Mouse (Mus musculus) neural tube, embryonic 15.5 days (tissue): ENCODE measurements around the gene Irs2. TPM values are rescaled to one million over a fixed set of nuclear protein-coding genes. Genes with fewer than 3 reads are reported as not detected.

Experiments
- ATAC-seq: fragments of 200-750 bp; cut with Nextera tagmentation; 2 replicates; pipeline ENCODE4 v1.8.0; 2017; ENCODE audit warnings: mild to moderate bottlenecking, moderate TSS enrichment, moderate library complexity; ENCODE audit not compliant: low FRiP score
- H3K27ac ChIP-seq: fragments of 300-500 bp; sonication (generic); replicated peaks from 2 replicates; pipeline ENCODE4 v1.5.1; 2015; ENCODE audit warnings: mild to moderate bottlenecking, inconsistent platforms
- H3K27me3 ChIP-seq: fragments of 300-500 bp; sonication (generic); replicated peaks from 2 replicates; pipeline ENCODE4 v1.6.1; 2015; ENCODE audit warnings: inconsistent platforms
- H3K36me3 ChIP-seq: fragments of 300-500 bp; sonication (generic); 2 replicates; pipeline ENCODE4 v1.6.1; 2015; ENCODE audit warnings: inconsistent platforms
- H3K4me1 ChIP-seq: fragments of 300-500 bp; sonication (generic); 2 replicates; pipeline ENCODE4 v1.6.1; 2015; ENCODE audit warnings: inconsistent platforms
- H3K4me2 ChIP-seq: fragments of 300-500 bp; sonication (generic); 2 replicates; pipeline ENCODE4 v1.6.1; 2015; ENCODE audit warnings: inconsistent platforms, mild to moderate bottlenecking, moderate library complexity
- H3K4me3 ChIP-seq: fragments of 300-500 bp; sonication (generic); replicated peaks from 2 replicates; pipeline ENCODE4 v1.5.1; 2015; ENCODE audit warnings: mild to moderate bottlenecking, inconsistent platforms
- H3K9ac ChIP-seq: fragments of 300-500 bp; sonication (generic); replicated peaks from 2 replicates; pipeline ENCODE4 v1.6.1; 2015; ENCODE audit warnings: mild to moderate bottlenecking, inconsistent platforms
- H3K9me3 ChIP-seq: fragments of 300-500 bp; sonication (generic); replicated peaks from 2 replicates; pipeline ENCODE4 v1.6.1; 2016; ENCODE audit warnings: inconsistent platforms
- WGBS: fragments of 180-500 bp; shearing (Covaris S2); methylation state at CpG from one replicate; pipeline ENCODE4 v1.1.7; 2015; ENCODE audit warnings: mixed read lengths; 5-methylcytosine and 5-hydroxymethylcytosine counted together
- polyA plus RNA-seq: library from polyadenylated mRNA; unstranded; fragments of >200 nt; fragmentation: Nextera tagmentation; extraction: Ambion mirVana; gene quantifications from 2 replicates; pipeline ENCODE4 v1.2.1, GENCODE M21; 2015

The Irs2 gene
- 5.2 and 5.7 TPM in 2 replicates for polyA plus RNA-seq

DNA sequence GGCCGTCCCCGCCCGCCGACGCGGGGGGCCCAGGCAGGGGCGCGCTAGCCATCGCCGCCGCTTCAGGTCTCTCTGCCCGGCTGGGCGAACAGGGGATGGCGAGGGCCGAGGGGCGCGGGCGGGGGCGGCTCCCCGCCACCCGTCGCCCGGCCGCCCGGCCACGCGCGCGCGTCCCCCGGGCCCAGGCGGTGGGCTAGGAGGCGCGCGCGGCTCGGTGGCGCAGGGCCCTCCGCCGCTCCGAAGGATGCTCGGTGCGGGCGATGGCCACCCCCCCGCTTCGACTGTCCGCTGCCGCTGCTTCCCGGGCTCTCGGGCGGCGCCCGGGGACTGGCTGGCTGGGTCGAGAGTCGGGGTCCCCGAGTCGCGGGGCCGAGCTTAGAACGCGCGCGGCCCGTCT is at the start of gene Irs2:
Gene Irs2 (minus strand): TSS at position 80 of the 397 bp plus-strand sequence.
- under 1% methylated on average over 32 of the region's 64 CpGs for WGBS
- peak within 1 kb of the TSS; percentile 78 for H3K4me3 ChIP-seq
- peaks cover 66% of the 10 kb centered on the region for H3K4me1 ChIP-seq
- no peaks in the 10 kb centered on the region for H3K9me3 ChIP-seq
- peak within 1 kb of the TSS; percentile 98 for H3K27ac ChIP-seq
- no peaks in the 10 kb centered on the region for H3K27me3 ChIP-seq
- H3K4me2 ChIP-seq = peak within 1 kb of the TSS; percentile 93
- H3K9ac ChIP-seq = peak within 1 kb of the TSS; percentile 72
- no peaks in the 10 kb centered on the region for H3K36me3 ChIP-seq
- peak; percentile 6 for ATAC-seq

DNA sequence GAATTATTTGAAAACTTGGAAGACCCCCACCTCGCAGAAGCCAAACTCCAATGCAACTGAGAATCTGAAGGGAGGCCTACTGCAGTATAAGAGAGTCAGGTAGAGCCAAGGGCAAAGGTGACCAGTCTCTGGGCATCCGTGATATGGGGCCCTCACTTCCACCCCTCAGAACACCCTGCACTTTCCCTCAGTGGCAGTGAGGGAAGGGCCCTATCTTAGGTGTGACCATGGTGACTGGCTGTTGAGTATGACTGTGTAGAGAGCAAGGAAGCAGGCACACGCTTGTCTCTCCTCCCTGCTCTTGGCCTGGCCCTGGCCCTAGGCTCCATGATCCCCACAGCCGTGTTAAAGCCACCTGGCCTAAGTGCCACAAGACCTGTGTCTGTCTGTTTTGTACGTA is 48.4 kb upstream of the Irs2 start:
- Histone ChIP-seq H3K9me3 (no peaks in the 10 kb centered on the region), H3K36me3 (no peaks in the 10 kb centered on the region), H3K4me3 (no peak overlapping the region), H3K27ac (no peak overlapping the region), H3K4me1 (peaks cover 10% of the 10 kb centered on the region; the same call in 1 of the 2 replicates), H3K4me2 (no peak overlapping the region), H3K27me3 (no peaks in the 10 kb centered on the region), H3K9ac (no peak overlapping the region)
- WGBS = 92% methylated on average over 5 of the region's 5 CpGs
- no peak for ATAC-seq

DNA sequence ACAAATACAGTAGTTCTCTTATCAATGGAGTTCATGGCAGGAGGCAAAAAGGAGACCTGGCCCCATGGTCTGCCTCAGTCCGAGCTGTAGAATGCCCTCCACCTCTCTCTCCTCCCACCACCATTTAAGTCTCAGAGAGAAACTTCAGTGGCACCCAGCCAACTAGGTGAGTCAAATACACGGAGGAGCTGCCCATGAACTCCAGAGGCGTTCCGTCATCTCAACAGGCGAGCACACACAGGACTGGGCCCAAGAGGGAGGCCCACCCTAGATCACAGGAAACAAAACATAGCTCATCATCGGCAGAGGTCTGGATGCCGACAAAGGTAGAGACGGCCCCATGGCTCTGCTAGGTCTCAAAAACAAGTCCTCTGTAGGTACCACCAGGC is 47.9 kb upstream of the Irs2 start:
- H3K27me3 ChIP-seq = no peaks in the 10 kb centered on the region
- no peak overlapping the region for H3K9ac ChIP-seq
- peaks cover 10% of the 10 kb centered on the region; the same call in 1 of the 2 replicates for H3K4me1 ChIP-seq
- 95% methylated on average over 8 of the region's 8 CpGs for WGBS
- H3K4me3 ChIP-seq = no peak overlapping the region
- no peak overlapping the region for H3K27ac ChIP-seq
- ATAC-seq = no peak
- no peaks in the 10 kb centered on the region for H3K9me3 ChIP-seq
- H3K36me3 ChIP-seq = no peaks in the 10 kb centered on the region
- no peak overlapping the region for H3K4me2 ChIP-seq

DNA sequence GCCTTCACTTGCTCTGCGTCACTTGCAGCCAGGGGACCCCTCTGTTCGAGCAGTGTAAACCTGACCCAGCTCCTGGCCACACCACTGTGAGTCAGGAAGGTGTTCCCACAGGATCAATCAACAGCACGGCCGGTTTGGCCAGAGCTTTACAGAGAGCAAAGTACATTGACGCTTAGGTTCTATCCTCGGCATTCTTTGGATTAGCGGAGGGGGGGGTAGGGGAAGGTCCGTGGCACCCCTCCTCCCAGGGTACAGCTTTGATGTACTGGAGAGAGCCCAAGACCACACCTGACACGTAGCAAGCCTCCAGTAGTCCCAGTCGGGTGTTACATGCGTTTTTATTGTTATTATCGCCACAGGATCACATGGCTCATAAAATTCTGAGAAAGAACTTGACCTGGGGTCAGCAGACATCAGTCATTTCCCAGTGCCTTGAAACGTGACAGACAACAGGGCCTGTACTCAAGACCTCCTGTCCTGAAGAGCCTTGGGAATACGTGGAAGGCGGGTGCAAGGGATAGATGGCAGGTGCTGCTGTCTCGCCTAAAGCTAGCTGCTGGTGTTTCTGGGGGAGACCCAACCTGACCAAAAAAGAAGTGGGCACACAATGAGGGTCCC is 47.4 kb upstream of the Irs2 start:
- H3K9me3 ChIP-seq = no peaks in the 10 kb centered on the region
- no peaks in the 10 kb centered on the region for H3K36me3 ChIP-seq
- no peaks in the 10 kb centered on the region for H3K27me3 ChIP-seq
- peaks cover 8% of the 10 kb centered on the region; the same call in 1 of the 2 replicates for H3K4me1 ChIP-seq
- H3K4me2 ChIP-seq = no peak overlapping the region
- no peak for ATAC-seq
- no peak overlapping the region for H3K9ac ChIP-seq
- no peak overlapping the region for H3K27ac ChIP-seq
- WGBS = 48% methylated on average over 16 of the region's 16 CpGs
- no peak overlapping the region for H3K4me3 ChIP-seq

DNA sequence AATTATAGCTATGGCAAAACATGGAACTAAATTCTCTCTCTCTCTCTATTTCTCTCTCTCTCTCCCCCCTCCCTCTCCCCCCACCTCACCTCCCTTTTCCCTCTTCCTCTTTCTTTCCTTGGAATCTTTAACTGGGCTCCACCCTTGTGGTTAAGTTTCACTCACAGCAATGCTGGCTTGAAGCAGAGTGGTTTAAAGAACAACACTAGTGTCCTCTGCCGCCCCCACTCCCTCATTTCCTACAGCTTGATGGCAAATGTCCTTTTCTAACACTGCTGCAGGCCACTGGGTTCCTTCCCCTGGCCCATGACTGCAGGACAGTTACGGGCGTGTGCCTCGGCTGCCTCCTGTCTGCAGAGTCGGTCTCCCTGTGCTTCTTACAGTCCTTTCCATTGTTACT is 41.6 kb upstream of the Irs2 start:
- 77% methylated on average over 5 of the region's 5 CpGs for WGBS
- ATAC-seq = no peak

DNA sequence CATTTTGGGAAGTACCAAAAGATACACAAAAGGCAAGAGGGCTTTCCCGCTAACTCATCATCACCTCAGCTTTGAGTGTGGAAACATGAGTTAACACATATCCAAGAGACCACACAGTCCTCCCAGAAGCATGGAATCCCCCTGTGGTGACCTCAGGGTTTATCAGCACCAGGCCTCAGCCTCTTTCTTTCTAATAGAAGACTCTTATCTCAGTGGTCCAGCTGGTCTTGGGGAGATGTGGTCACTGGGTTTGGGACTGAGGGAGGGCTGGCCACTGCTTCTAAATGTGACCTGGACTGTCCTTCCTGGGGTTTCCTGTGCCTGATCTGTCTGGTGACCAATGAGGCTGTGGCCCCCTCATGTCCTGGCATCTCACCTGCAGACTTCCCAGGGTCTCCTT is 39.6 kb upstream of the Irs2 start:
- Histone ChIP-seq H3K4me3 (no peak overlapping the region), H3K4me1 (no peaks in the 10 kb centered on the region), H3K36me3 (no peaks in the 10 kb centered on the region), H3K9me3 (no peaks in the 10 kb centered on the region), H3K9ac (no peak overlapping the region), H3K4me2 (no peak overlapping the region), H3K27me3 (no peaks in the 10 kb centered on the region), H3K27ac (no peak overlapping the region)
- WGBS = 100% methylated on average over 1 of the region's 1 CpGs
- ATAC-seq = no peak

More for the DNA sequence above, 41.6 kb upstream of the Irs2 start:
- Histone ChIP-seq H3K4me2 (no peak overlapping the region), H3K36me3 (no peaks in the 10 kb centered on the region), H3K9me3 (no peaks in the 10 kb centered on the region), H3K4me1 (no peaks in the 10 kb centered on the region), H3K4me3 (no peak overlapping the region), H3K27me3 (no peaks in the 10 kb centered on the region), H3K27ac (no peak overlapping the region), H3K9ac (no peak overlapping the region)

DNA sequence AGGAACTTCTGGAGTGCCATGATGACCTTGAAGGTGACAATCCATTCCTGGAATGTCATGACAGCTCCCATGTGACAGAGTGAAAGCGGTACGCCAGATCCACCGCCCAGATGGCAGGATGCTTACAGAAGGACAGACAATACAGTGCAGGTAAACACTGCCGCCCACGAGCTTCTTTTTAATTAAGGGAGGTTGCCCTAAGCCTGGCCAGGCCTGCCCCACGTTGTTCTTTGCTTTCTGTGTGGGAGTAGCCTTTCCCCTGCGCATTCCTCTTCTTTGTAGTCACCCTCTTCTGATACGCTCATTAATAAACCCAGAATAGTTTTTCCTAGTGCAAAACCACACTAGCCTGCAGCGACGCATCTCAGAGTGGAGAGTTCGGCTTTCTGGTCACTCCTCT is 36.4 kb upstream of the Irs2 start:
- no peaks in the 10 kb centered on the region for H3K36me3 ChIP-seq
- H3K4me3 ChIP-seq = no peak overlapping the region
- 79% methylated on average over 11 of the region's 11 CpGs for WGBS
- no peak overlapping the region for H3K4me2 ChIP-seq
- no peak for ATAC-seq
- no peak overlapping the region for H3K9ac ChIP-seq
- H3K27ac ChIP-seq = no peak overlapping the region
- no peaks in the 10 kb centered on the region for H3K4me1 ChIP-seq
- no peaks in the 10 kb centered on the region for H3K27me3 ChIP-seq
- no peaks in the 10 kb centered on the region for H3K9me3 ChIP-seq

DNA sequence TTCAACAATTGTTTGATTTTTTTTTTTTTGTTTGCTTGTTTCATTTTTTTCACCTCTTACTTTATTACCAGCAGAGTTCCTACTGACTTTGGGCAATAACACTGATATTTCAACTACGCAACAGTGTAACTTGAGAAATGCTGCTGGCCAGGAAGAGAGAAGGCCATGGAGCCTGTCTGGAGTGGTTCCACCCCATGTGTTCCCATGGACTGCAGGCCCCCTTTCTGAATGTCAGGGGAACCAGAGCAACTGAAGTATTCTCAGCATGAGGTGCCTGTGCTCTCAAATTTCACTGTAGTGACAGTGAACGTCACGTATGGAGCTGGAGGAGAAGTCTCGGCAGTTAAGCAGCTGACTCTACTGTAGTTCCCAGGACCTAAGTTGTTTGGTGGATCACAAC is 35.3 kb upstream of the Irs2 start:
- Histone ChIP-seq H3K4me2 (no peak overlapping the region), H3K4me3 (no peak overlapping the region), H3K27me3 (no peaks in the 10 kb centered on the region), H3K27ac (no peak overlapping the region), H3K36me3 (no peaks in the 10 kb centered on the region), H3K9ac (no peak overlapping the region), H3K4me1 (no peaks in the 10 kb centered on the region), H3K9me3 (no peaks in the 10 kb centered on the region)
- ATAC-seq = no peak
- 77% methylated on average over 4 of the region's 4 CpGs for WGBS

DNA sequence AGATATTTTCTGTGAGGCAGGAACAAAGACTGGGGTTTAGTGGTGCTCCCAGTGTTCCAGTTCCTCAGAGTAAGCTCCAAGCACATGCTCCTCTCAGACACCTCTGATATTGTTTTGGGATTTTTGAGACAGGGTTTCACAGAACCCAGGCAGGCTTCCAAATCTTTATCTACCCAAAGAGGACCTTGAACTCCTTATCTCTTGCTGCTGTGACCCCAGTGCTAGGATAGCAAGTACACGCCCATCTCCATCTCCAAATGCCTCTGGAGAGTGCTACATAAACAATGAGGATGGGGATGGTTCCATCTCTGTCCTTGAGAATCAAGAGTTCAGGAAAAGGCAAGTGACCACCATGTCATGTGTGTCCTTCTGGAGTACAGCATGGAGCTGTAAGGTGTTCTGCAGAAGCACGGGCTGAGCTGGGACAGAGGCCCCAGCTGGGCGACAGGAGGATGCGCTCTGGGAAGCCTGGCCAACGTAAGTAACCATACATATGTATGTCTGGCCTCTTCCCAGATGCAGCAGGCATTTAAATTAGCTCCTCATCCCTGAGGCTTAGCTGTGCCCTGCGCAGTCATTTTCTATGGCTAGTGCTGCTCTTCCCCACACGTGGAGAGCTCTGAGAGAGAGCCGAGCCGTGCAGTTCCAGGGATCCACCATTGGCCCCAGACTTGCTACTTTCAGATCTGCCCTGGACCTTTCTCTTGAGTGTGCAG is 34.8 kb upstream of the Irs2 start:
- no peak overlapping the region for H3K27ac ChIP-seq
- no peaks in the 10 kb centered on the region for H3K4me1 ChIP-seq
- H3K4me3 ChIP-seq = no peak overlapping the region
- H3K27me3 ChIP-seq = no peaks in the 10 kb centered on the region
- no peak overlapping the region for H3K4me2 ChIP-seq
- ATAC-seq = no peak
- no peaks in the 10 kb centered on the region for H3K9me3 ChIP-seq
- H3K36me3 ChIP-seq = no peaks in the 10 kb centered on the region
- H3K9ac ChIP-seq = no peak overlapping the region
- WGBS = 50% methylated on average over 9 of the region's 9 CpGs

DNA sequence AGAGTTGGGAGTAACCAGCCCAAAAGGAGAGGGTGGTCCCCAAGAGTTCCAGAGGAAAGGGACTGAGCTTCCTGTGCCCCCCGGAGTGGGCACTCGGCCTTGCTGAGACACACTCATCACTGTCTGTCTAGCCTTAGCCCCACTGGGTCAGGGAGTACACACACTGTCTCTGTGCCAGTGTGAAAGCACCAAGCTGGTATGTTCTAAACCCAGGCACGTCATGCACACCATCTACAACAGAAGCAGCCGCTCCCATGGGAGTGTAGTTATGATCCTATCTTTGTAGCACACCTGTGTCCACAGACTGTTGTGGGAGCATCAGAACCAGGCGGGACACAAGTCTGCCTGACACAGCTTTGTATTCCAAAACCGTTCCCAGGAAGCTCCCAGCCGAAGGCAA is 31.8 kb upstream of the Irs2 start:
- H3K9ac ChIP-seq = no peak overlapping the region
- WGBS = 81% methylated on average over 7 of the region's 7 CpGs
- H3K4me2 ChIP-seq = no peak overlapping the region
- ATAC-seq = no peak
- H3K9me3 ChIP-seq = no peaks in the 10 kb centered on the region
- H3K36me3 ChIP-seq = no peaks in the 10 kb centered on the region
- H3K4me3 ChIP-seq = no peak overlapping the region
- no peaks in the 10 kb centered on the region for H3K27me3 ChIP-seq
- H3K27ac ChIP-seq = no peak overlapping the region
- peaks cover 14% of the 10 kb centered on the region; the same call in 1 of the 2 replicates for H3K4me1 ChIP-seq

DNA sequence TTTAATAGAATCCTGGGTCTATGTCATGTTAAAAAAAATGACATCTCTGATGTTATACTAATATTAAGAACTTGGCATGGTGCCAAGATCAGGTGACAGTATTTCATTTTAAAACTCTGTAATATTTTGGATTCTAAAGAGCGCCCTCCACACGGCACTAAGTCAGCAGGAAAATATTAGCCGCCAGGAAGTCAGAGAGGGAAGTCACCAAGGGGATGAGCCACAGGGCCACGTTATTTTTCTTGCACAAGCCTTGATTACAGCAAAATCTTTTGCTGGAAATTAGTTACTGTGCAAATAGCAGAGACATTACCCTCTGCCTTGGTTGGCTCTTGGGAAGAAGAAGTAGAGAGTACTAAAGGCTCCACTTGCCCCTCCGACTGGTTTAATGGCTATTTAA is 30.5 kb upstream of the Irs2 start:
- H3K4me2 ChIP-seq = no peak overlapping the region
- H3K4me1 ChIP-seq = peaks cover 14% of the 10 kb centered on the region; the same call in 1 of the 2 replicates
- H3K36me3 ChIP-seq = no peaks in the 10 kb centered on the region
- no peak overlapping the region for H3K4me3 ChIP-seq
- H3K9me3 ChIP-seq = no peaks in the 10 kb centered on the region
- WGBS = 83% methylated on average over 5 of the region's 5 CpGs
- ATAC-seq = no peak
- H3K9ac ChIP-seq = no peak overlapping the region
- no peak overlapping the region for H3K27ac ChIP-seq
- H3K27me3 ChIP-seq = no peaks in the 10 kb centered on the region

DNA sequence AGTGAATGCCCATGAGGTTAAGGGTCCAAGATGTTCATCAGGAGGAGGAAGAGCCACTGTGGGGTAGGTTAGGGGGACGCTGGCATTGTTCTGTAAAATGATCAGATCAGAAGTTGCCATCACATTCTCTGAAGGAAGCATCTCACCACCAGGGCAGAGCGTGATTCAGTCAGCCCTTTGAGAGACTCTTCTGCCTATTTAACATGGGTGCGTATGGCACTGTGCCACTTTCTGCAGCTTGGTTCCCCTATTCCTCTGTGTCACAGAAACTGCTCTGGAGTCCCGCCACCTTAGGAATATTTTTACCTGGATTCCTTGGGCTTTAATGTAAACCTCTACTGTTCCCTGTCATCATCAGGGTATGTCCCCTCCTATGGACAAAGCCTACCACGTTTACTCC is 30.1 kb upstream of the Irs2 start:
- H3K27me3 ChIP-seq = no peaks in the 10 kb centered on the region
- peaks cover 14% of the 10 kb centered on the region; the same call in 1 of the 2 replicates for H3K4me1 ChIP-seq
- no peaks in the 10 kb centered on the region for H3K9me3 ChIP-seq
- no peak overlapping the region for H3K9ac ChIP-seq
- no peak for ATAC-seq
- WGBS = 86% methylated on average over 5 of the region's 5 CpGs
- no peak overlapping the region for H3K4me2 ChIP-seq
- no peak overlapping the region for H3K27ac ChIP-seq
- H3K36me3 ChIP-seq = no peaks in the 10 kb centered on the region
- no peak overlapping the region for H3K4me3 ChIP-seq
